ENCODE assay signal across 15 mouse cellular contexts in genomic region chr11:77835109-77835508, GRCm38 (mm10). TPM values are rescaled to one million over a fixed set of nuclear protein-coding genes. Genes with fewer than 3 reads are reported as not detected.
DNase-seq lines count a peak whose midpoint lies in the region; ATAC-seq and TF ChIP-seq lines count a peak whose summit lies in the region.
"Had no signal": no experiment of that assay in that cellular context is flagged by ENCODE, and none has a peak within 500 bp of the region (broad histone marks: within the 10 kb centered on the region; RNA-seq: fewer than 3 reads in every experiment).

No protein-coding gene starts in this region.

- ATAC-seq in intestine, postnatal 0 days, result no peak
- ATAC-seq in intestine, embryonic 15.5 days, result no peak
- ATAC-seq in midbrain, postnatal 0 days (ENCODE audit: low FRiP score), result no peak
- ATAC-seq in forebrain, embryonic 12.5 days (ENCODE audit: low FRiP score), result no peak

- no peaks in the 10 kb centered on the region for H3K27me3 ChIP-seq in intestine, postnatal 0 days (replicated peaks; ENCODE audit: control insufficient read depth, insufficient read depth, low read length)
- no peaks in the 10 kb centered on the region for H3K27me3 ChIP-seq in intestine, embryonic 15.5 days (replicated peaks)
- no peaks in the 10 kb centered on the region for H3K27me3 ChIP-seq in midbrain, postnatal 0 days (ENCODE audit: insufficient read depth, low read length)
- no peaks in the 10 kb centered on the region for H3K27me3 ChIP-seq in midbrain, embryonic 10.5 days (ENCODE audit: low read depth, poor library complexity, severe bottlenecking)
- H3K27me3 ChIP-seq in ES-Bruce4 (ENCODE audit: control insufficient read depth, insufficient read depth, low read length, poor library complexity, severe bottlenecking), result no peaks in the 10 kb centered on the region
- peaks cover 11% of the 10 kb centered on the region; the same call in 1 of the 2 replicates for H3K27me3 ChIP-seq in forebrain, embryonic 12.5 days
- H3K27me3 ChIP-seq: embryonic facial prominence, embryonic 13.5 days; liver, embryonic 13.5 days had no signal

- no peak overlapping the region for H3K4me3 ChIP-seq in intestine, postnatal 0 days (ENCODE audit: low read depth, low read length)
- no peak overlapping the region for H3K4me3 ChIP-seq in intestine, embryonic 15.5 days (replicated peaks)
- H3K4me3 ChIP-seq in midbrain, postnatal 0 days (ENCODE audit: low read depth, low read length), result no peak overlapping the region
- no peak overlapping the region for H3K4me3 ChIP-seq in midbrain, embryonic 10.5 days
- no peak overlapping the region for H3K4me3 ChIP-seq in ES-Bruce4 (ENCODE audit: low read depth, low read length)
- no peak overlapping the region for H3K4me3 ChIP-seq in forebrain, embryonic 12.5 days (replicated peaks)
- H3K4me3 ChIP-seq: embryonic facial prominence, embryonic 13.5 days; liver, embryonic 13.5 days had no signal

- no peak for TF ChIP-seq POLR2A in ES-Bruce4 (IDR thresholded peaks at IDR 0.05; ENCODE audit: insufficient read depth, low read length)

- H3K4me2 ChIP-seq in intestine, postnatal 0 days (replicated peaks; ENCODE audit: low read depth), result no peak overlapping the region
- no peak overlapping the region for H3K4me2 ChIP-seq in intestine, embryonic 15.5 days (replicated peaks)
- no peak overlapping the region for H3K4me2 ChIP-seq in midbrain, postnatal 0 days (ENCODE audit: low read depth, low read length, poor library complexity, severe bottlenecking)
- no peak overlapping the region for H3K4me2 ChIP-seq in forebrain, embryonic 12.5 days
- H3K4me2 ChIP-seq: embryonic facial prominence, embryonic 13.5 days; liver, embryonic 13.5 days had no signal

- H3K27ac ChIP-seq in intestine, postnatal 0 days (ENCODE audit: low read depth, low read length), result no peak overlapping the region
- no peak overlapping the region for H3K27ac ChIP-seq in intestine, embryonic 15.5 days
- no peak overlapping the region for H3K27ac ChIP-seq in midbrain, postnatal 0 days (ENCODE audit: low read depth, low read length)
- no peak overlapping the region for H3K27ac ChIP-seq in midbrain, embryonic 10.5 days (replicated peaks)
- H3K27ac ChIP-seq in ES-Bruce4 (ENCODE audit: insufficient read depth, low read length), result no peak overlapping the region
- no peak overlapping the region for H3K27ac ChIP-seq in forebrain, embryonic 12.5 days
- H3K27ac ChIP-seq: embryonic facial prominence, embryonic 13.5 days; liver, embryonic 13.5 days had no signal

- TF ChIP-seq EP300 in ES-Bruce4 (IDR thresholded peaks at IDR 0.05; ENCODE audit: insufficient read depth, low read depth, low read length), result no peak

- H3K36me3 ChIP-seq in intestine, postnatal 0 days (ENCODE audit: control insufficient read depth, insufficient read depth), result peaks cover 77% of the 10 kb centered on the region
- H3K36me3 ChIP-seq in intestine, embryonic 15.5 days, result peaks cover 7% of the 10 kb centered on the region; the same call in 1 of the 2 replicates
- peaks cover 56% of the 10 kb centered on the region for H3K36me3 ChIP-seq in midbrain, postnatal 0 days (ENCODE audit: insufficient read depth, low read length)
- peaks cover 81% of the 10 kb centered on the region for H3K36me3 ChIP-seq in midbrain, embryonic 10.5 days
- peaks cover 4% of the 10 kb centered on the region; the same call in 1 of the 2 replicates for H3K36me3 ChIP-seq in ES-Bruce4 (ENCODE audit: control insufficient read depth, insufficient read depth, low read length, poor library complexity, severe bottlenecking)
- peaks cover 47% of the 10 kb centered on the region for H3K36me3 ChIP-seq in forebrain, embryonic 12.5 days (replicated peaks)

- H3K9me3 ChIP-seq in intestine, postnatal 0 days (ENCODE audit: control insufficient read depth), result no peaks in the 10 kb centered on the region
- no peaks in the 10 kb centered on the region for H3K9me3 ChIP-seq in intestine, embryonic 15.5 days
- H3K9me3 ChIP-seq in midbrain, postnatal 0 days (ENCODE audit: low read length), result no peaks in the 10 kb centered on the region
- no peaks in the 10 kb centered on the region for H3K9me3 ChIP-seq in midbrain, embryonic 10.5 days (replicated peaks)
- no peaks in the 10 kb centered on the region for H3K9me3 ChIP-seq in ES-Bruce4 (replicated peaks; ENCODE audit: control insufficient read depth, insufficient read depth, low read length, poor library complexity, severe bottlenecking)
- H3K9me3 ChIP-seq in forebrain, embryonic 12.5 days, result no peaks in the 10 kb centered on the region
- H3K9me3 ChIP-seq: embryonic facial prominence, embryonic 13.5 days; liver, embryonic 13.5 days had no signal

- peak; percentile 65 for TF ChIP-seq CTCF in intestine, postnatal 0 days (IDR thresholded peaks at IDR 0.05; ENCODE audit: low read depth)
- peak; percentile 49 for TF ChIP-seq CTCF in midbrain, postnatal 0 days (IDR thresholded peaks at IDR 0.05)
- peak; percentile 44 for TF ChIP-seq CTCF in ES-Bruce4 (IDR thresholded peaks at IDR 0.05; ENCODE audit: low read depth, low read length)

- DNase-seq in midbrain, postnatal 0 days (ENCODE audit: low spot score), result no peak
- no peak for DNase-seq in midbrain, embryonic 10.5 days (ENCODE audit: low spot score)
- DNase-seq in induced T-regulatory cell, adult 2 months (ENCODE audit: low read depth), result peak; percentile 22
- DNase-seq in adrenal gland, postnatal 36 days, result no peak
- DNase-seq: cerebellum, postnatal 36 days; gastrocnemius, postnatal 14 days; liver, embryonic 13.5 days had no signal

- H3K4me1 ChIP-seq in intestine, postnatal 0 days (replicated peaks; ENCODE audit: control insufficient read depth, insufficient read depth, low read length), result no peaks in the 10 kb centered on the region
- peaks cover 11% of the 10 kb centered on the region for H3K4me1 ChIP-seq in intestine, embryonic 15.5 days (replicated peaks)
- no peaks in the 10 kb centered on the region for H3K4me1 ChIP-seq in midbrain, postnatal 0 days (ENCODE audit: insufficient read depth, low read length)
- peaks cover 28% of the 10 kb centered on the region for H3K4me1 ChIP-seq in midbrain, embryonic 10.5 days
- H3K4me1 ChIP-seq in ES-Bruce4 (ENCODE audit: control insufficient read depth, insufficient read depth, low read length), result no peaks in the 10 kb centered on the region
- H3K4me1 ChIP-seq in forebrain, embryonic 12.5 days, result peaks cover 26% of the 10 kb centered on the region
- H3K4me1 ChIP-seq: liver, embryonic 13.5 days had no signal

- no peak overlapping the region for H3K9ac ChIP-seq in intestine, postnatal 0 days (ENCODE audit: low read depth, low read length)
- H3K9ac ChIP-seq in intestine, embryonic 15.5 days, result no peak overlapping the region
- H3K9ac ChIP-seq in midbrain, postnatal 0 days (replicated peaks; ENCODE audit: low read length, poor library complexity, severe bottlenecking), result no peak overlapping the region
- no peak overlapping the region for H3K9ac ChIP-seq in ES-Bruce4 (ENCODE audit: low read depth, poor library complexity, severe bottlenecking)
- no peak overlapping the region for H3K9ac ChIP-seq in forebrain, embryonic 12.5 days
- H3K9ac ChIP-seq: embryonic facial prominence, embryonic 13.5 days; liver, embryonic 13.5 days had no signal

- WGBS in intestine, postnatal 0 days, result 90% methylated on average over 3 of the region's 3 CpGs
- 80% methylated on average over 3 of the region's 3 CpGs for WGBS in intestine, embryonic 15.5 days
- 95% methylated on average over 3 of the region's 3 CpGs for WGBS in midbrain, postnatal 0 days
- WGBS in midbrain, embryonic 10.5 days, result 77% methylated on average over 3 of the region's 3 CpGs
- WGBS in forebrain, embryonic 12.5 days, result 83% methylated on average over 3 of the region's 3 CpGs

RNA-seq across cellular contexts. Expression of gene Gm10277, which starts 47.6 kb away (rescaled TPM):
- 0.53 and 0.72 TPM in 2 replicates for polyA plus RNA-seq in intestine, postnatal 0 days (2015; fragmentation: Nextera tagmentation; extraction: Ambion mirVana)
- polyA plus RNA-seq in intestine, embryonic 15.5 days (2015; fragmentation: Nextera tagmentation; extraction: Ambion mirVana), result 0.93 and 1.5 TPM in 2 replicates
- not detected in 2 replicates for total RNA-seq in midbrain, postnatal 0 days (2014; rRNA removed)
- polyA plus RNA-seq in midbrain, postnatal 0 days (2015; fragmentation: Nextera tagmentation; extraction: Ambion mirVana), result 0.44 and 1.0 TPM in 2 replicates
- 1.4 and 1.5 TPM in 2 replicates for polyA plus RNA-seq in midbrain, embryonic 10.5 days (2016; fragmentation: Nextera tagmentation; extraction: Ambion mirVana)
- not detected in 2 replicates for polyA plus RNA-seq in ES-Bruce4 (2011; ENCODE audit: insufficient read depth, insufficient read length, low read depth, missing spikeins)
- 2.1 and 2.9 TPM in 2 replicates for polyA plus RNA-seq in forebrain, embryonic 12.5 days (2016; fragmentation: Nextera tagmentation; extraction: Ambion mirVana)
- total RNA-seq in adrenal gland, postnatal 36 days (2021), result not detected
- total RNA-seq: adrenal gland, adult 18-20 months; gastrocnemius, postnatal 14 days; neutrophil, adult 5-6 weeks had no signal

RNA-seq across cellular contexts. Expression of gene Pipox, which starts 58.8 kb away (rescaled TPM):
- polyA plus RNA-seq in intestine, postnatal 0 days (2015; fragmentation: Nextera tagmentation; extraction: Ambion mirVana), result 45.7 and 57.1 TPM in 2 replicates
- 29.8 and 36.1 TPM in 2 replicates for polyA plus RNA-seq in intestine, embryonic 15.5 days (2015; fragmentation: Nextera tagmentation; extraction: Ambion mirVana)
- 3.4 and 3.6 TPM in 2 replicates for total RNA-seq in midbrain, postnatal 0 days (2014; rRNA removed)
- polyA plus RNA-seq in midbrain, postnatal 0 days (2015; fragmentation: Nextera tagmentation; extraction: Ambion mirVana), result 3.8 and 5.1 TPM in 2 replicates
- polyA plus RNA-seq in midbrain, embryonic 10.5 days (2016; fragmentation: Nextera tagmentation; extraction: Ambion mirVana), result 9.0 and 16.5 TPM in 2 replicates
- polyA plus RNA-seq in ES-Bruce4 (2011; ENCODE audit: insufficient read depth, insufficient read length, low read depth, missing spikeins), result 14.3 and 17.0 TPM in 2 replicates
- 14.5 and 16.5 TPM in 2 replicates for polyA plus RNA-seq in forebrain, embryonic 12.5 days (2016; fragmentation: Nextera tagmentation; extraction: Ambion mirVana)
- total RNA-seq in adrenal gland, postnatal 36 days (2021), result 1 to 10 TPM; 1.2 to 3.2 TPM
- total RNA-seq: megakaryocyte, adult 5-6 weeks; neutrophil, adult 5-6 weeks had no signal
